In the genomic region with DNA sequence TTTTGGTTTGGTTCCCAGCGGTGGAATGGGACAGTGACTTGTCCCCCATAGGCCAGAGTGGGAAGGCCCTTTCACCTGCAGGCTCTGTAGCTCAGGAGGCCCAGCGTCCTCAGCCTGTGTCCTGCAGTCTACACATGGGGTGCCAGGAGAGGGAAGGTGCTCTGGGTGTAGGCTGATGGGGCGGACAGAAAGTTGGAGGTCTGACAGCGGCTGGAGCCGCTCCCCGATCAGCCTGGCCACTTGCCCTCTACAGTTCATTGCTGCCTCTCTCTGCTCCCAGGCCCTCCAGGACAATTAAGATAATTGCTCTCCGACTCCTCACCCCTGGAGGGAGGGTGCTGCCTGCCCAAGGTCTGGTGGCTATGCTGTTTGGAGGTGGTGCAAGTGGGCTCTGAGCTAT, we compare ENCODE assay signal across 13 mouse cellular contexts.
"Had no signal": no experiment of that assay in that cellular context is flagged by ENCODE, and none has a peak within 500 bp of the region (broad histone marks: within the 10 kb centered on the region; RNA-seq: fewer than 3 reads in every experiment).

No protein-coding gene starts in this region.

- ATAC-seq: liver, embryonic 12.5 days had no signal

- H3K9ac ChIP-seq: limb, embryonic 15.5 days; liver, embryonic 12.5 days; lung, embryonic 14.5 days; neural tube, embryonic 12.5 days had no signal

- H3K4me1 ChIP-seq: limb, embryonic 15.5 days; liver, embryonic 12.5 days had no signal

- H3K36me3 ChIP-seq: limb, embryonic 15.5 days; liver, embryonic 12.5 days; midbrain, embryonic 10.5 days; neural tube, embryonic 12.5 days had no signal

- H3K4me2 ChIP-seq: limb, embryonic 15.5 days; liver, embryonic 12.5 days; lung, embryonic 14.5 days; neural tube, embryonic 12.5 days had no signal

- H3K4me3 ChIP-seq: left cerebral cortex, adult 2 months; limb, embryonic 15.5 days; liver, embryonic 12.5 days; midbrain, embryonic 10.5 days; neural tube, embryonic 12.5 days had no signal

- H3K27ac ChIP-seq: left cerebral cortex, adult 2 months; limb, embryonic 15.5 days; liver, embryonic 12.5 days; midbrain, embryonic 10.5 days; neural tube, embryonic 12.5 days had no signal

- DNase-seq: kidney, postnatal 14 days; lung, embryonic 14.5 days; lung, postnatal 10 days; lung, postnatal 4 days; midbrain, embryonic 14.5 days; right cerebral cortex, adult 18-20 months; right cerebral cortex, postnatal 25 days; thymus, postnatal 4 days had no signal

- H3K9me3 ChIP-seq: limb, embryonic 15.5 days; liver, embryonic 12.5 days; midbrain, embryonic 10.5 days; neural tube, embryonic 12.5 days had no signal

- H3K27me3 ChIP-seq: neural tube, embryonic 12.5 days had no signal
